Mouse (Mus musculus) kidney, embryonic 15.5 days (tissue): Measurements from ENCODE around the gene Cd3e. TPM values are rescaled to one million over a fixed set of nuclear protein-coding genes. Genes with fewer than 3 reads are reported as not detected.
"Not testable (repeated sequence)": the region's sequence is repeated elsewhere in the genome, so short reads cannot be mapped to it uniquely, and the experiment has no call there.

Experiments used
- ATAC-seq: fragments of 200-750 bp; cut with Nextera tagmentation; replicated peaks from 2 replicates; pipeline ENCODE4 v1.8.0; 2017; ENCODE audit warnings: moderate TSS enrichment; ENCODE audit not compliant: low FRiP score
- H3K27ac ChIP-seq: fragments of 300-500 bp; sonication (generic); 2 replicates; pipeline ENCODE4 v1.5.1; 2015; ENCODE audit warnings: mild to moderate bottlenecking, inconsistent platforms
- H3K27me3 ChIP-seq: fragments of 300-500 bp; sonication (generic); 2 replicates; pipeline ENCODE4 v1.6.1; 2015; ENCODE audit warnings: inconsistent platforms
- H3K36me3 ChIP-seq: fragments of 300-500 bp; sonication (generic); 2 replicates; pipeline ENCODE4 v1.6.1; 2015; ENCODE audit warnings: inconsistent platforms
- H3K4me1 ChIP-seq: fragments of 300-500 bp; sonication (generic); 2 replicates; pipeline ENCODE4 v1.6.1; 2015; ENCODE audit warnings: inconsistent platforms
- H3K4me2 ChIP-seq: fragments of 300-500 bp; sonication (generic); 2 replicates; pipeline ENCODE4 v1.6.1; 2015; ENCODE audit warnings: moderate library complexity, mild to moderate bottlenecking, inconsistent platforms
- H3K4me3 ChIP-seq: fragments of 300-500 bp; sonication (generic); replicated peaks from 2 replicates; pipeline ENCODE4 v1.5.1; 2015; ENCODE audit warnings: mild to moderate bottlenecking, inconsistent platforms
- H3K9ac ChIP-seq: fragments of 300-500 bp; sonication (generic); 2 replicates; pipeline ENCODE4 v1.6.1; 2015; ENCODE audit warnings: mild to moderate bottlenecking, inconsistent platforms
- H3K9me3 ChIP-seq: fragments of 300-500 bp; sonication (generic); replicated peaks from 2 replicates; pipeline ENCODE4 v1.6.1; 2016; ENCODE audit warnings: inconsistent platforms
- WGBS: fragments of 180-500 bp; shearing (Covaris S2); methylation state at CpG from one replicate; pipeline ENCODE4 v1.1.7; 2015; ENCODE audit warnings: mixed read lengths; 5-methylcytosine and 5-hydroxymethylcytosine counted together
- polyA plus RNA-seq: library from polyadenylated mRNA; unstranded; fragments of >200 nt; fragmentation: Nextera tagmentation; extraction: Ambion mirVana; gene quantifications from 2 replicates; pipeline ENCODE4 v1.2.1, GENCODE M21; 2015

The Cd3e gene
- polyA plus RNA-seq, 1 experiment from 2014 or later, result not detected

DNA sequence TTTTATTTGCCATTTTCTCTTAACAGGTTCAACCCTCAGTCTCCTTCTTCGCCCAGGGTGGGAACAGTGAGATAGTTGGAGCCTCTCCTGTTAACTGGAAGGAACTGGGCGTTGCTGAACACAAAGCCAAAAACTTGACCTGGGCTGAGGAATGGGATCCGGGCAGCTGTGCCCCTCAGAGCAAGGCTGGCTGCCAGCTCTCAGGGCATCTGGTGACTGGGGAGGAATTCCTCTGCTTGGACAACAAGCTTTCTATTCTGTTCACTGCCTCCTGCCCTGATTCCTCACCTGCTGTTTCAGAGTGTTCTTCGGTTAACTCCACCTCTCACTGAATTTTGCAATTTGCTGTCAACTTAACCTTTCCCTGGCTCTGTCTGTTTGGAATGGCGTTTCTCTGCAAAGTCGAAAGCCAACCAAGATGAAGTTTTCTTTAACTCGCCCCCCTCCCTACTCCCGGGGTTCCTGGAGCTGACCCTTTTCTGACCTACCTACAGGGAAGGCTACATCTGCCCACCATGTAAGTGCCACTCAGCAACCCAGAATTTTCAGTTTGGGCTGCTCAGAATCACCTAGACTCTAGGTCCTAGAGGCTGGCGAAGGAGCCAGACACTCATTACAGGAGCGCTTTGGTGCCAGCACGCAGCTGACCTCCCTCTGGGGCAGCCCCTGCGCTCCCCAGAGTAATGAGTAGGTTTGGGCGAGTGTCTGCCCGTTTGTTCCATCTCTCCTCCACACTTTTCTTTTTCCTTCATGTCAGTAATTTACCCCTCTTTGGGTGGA lies 30.8 kb upstream of the Cd3e start:
- H3K4me2 ChIP-seq, result peak overlapping the region; percentile 49
- H3K4me1 ChIP-seq, result peaks cover 42% of the 10 kb centered on the region
- peak overlapping the region; percentile 66 for H3K27ac ChIP-seq
- peak overlapping the region; percentile 23 for H3K4me3 ChIP-seq
- H3K9me3 ChIP-seq, result no peaks in the 10 kb centered on the region
- no peak overlapping the region for H3K9ac ChIP-seq
- H3K27me3 ChIP-seq, result peaks cover 67% of the 10 kb centered on the region
- H3K36me3 ChIP-seq, result no peaks in the 10 kb centered on the region
- WGBS, result 15% methylated on average over 14 of the region's 14 CpGs
- ATAC-seq, result no peak

DNA sequence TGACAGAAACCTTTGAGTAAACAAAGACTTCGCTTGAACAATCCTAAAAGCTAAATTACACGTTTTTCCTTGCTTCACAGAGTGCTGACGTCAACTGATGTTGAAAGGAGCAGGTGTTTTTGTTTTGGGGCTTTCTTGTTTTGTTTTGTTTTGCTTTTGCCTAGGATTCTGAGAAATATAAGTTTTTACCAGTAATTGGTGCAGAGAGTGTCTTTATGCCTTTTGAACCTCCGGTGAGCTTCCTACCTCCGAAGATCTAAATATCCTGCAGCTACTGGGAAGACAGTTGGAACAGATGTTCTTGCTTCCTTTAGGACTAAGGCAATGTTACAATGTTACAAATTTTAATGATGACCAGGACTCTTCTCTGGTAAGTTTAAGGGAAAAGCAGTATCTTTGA lies 30.1 kb upstream of the Cd3e start, which contains the start of gene Mpzl2:
Mpzl2 (plus strand) TSS at position 301 of the 400 bp plus-strand sequence.
- Histone ChIP-seq H3K27me3 (peaks cover 61% of the 10 kb centered on the region), H3K27ac (peak within 1 kb of the TSS; percentile 66), H3K9ac (no peak within 1 kb of the TSS), H3K4me1 (peaks cover 42% of the 10 kb centered on the region), H3K36me3 (no peaks in the 10 kb centered on the region), H3K4me3 (peak within 1 kb of the TSS; percentile 23), H3K9me3 (no peaks in the 10 kb centered on the region), H3K4me2 (peak within 1 kb of the TSS; percentile 49)
- WGBS, result 63% methylated on average over 5 of the region's 5 CpGs
- no peak for ATAC-seq

DNA sequence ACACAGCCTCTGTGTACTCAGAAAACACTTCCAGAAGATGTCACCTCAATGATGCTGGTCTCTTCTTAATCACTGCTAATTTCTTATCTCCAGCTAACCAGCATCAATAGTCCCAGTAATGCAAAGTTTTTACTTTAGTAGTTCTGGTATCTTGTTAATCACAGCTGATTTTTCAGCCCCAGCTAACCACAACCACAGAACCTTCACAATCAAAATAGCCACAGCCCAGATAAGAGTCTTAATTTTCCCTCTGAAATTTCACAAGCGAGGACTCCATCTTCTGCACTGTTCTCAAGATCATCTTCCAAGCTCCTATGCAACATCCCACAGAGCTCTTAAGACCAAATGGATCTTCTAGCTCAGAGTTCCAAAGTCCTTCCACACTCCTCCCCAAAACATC lies 28.4 kb upstream of the Cd3e start:
- WGBS, result 95% methylated on average over 1 of the region's 1 CpGs

DNA sequence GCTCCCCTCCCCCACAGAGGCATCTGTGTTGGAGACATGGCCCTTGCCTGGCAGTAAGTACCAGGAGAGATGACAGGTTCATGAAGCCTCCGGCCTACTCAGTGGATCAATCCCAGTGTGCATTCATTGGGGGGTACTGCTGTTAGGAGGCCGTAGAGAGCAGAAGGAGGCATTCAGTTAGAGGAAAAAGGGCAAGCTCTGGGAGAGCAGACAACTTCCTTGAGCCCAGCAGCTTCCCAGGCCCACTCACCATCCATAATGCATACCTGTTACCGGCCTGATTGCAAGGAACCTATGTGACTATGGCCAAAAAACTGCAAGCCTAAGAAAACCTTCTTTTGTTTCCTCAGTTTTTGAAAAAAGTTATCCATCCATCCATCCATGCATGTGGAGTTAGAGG lies 25.1 kb upstream of the Cd3e start:
- H3K4me3 ChIP-seq, result no peak overlapping the region
- no peak overlapping the region for H3K4me2 ChIP-seq
- H3K9ac ChIP-seq, result no peak overlapping the region
- H3K36me3 ChIP-seq, result no peaks in the 10 kb centered on the region
- H3K4me1 ChIP-seq, result no peaks in the 10 kb centered on the region
- no peaks in the 10 kb centered on the region for H3K9me3 ChIP-seq
- no peak overlapping the region for H3K27ac ChIP-seq
- no peak for ATAC-seq
- H3K27me3 ChIP-seq, result peaks cover 21% of the 10 kb centered on the region
- WGBS, result 85% methylated on average over 3 of the region's 3 CpGs

More for the DNA sequence above, 28.4 kb upstream of the Cd3e start:
- H3K36me3 ChIP-seq, ATAC-seq, H3K4me3 ChIP-seq, H3K4me2 ChIP-seq, H3K9me3 ChIP-seq, H3K9ac ChIP-seq, H3K27ac ChIP-seq: not testable (repeated sequence)
- Histone ChIP-seq H3K27me3 (peaks cover 47% of the 10 kb centered on the region), H3K4me1 (peaks cover 29% of the 10 kb centered on the region)

DNA sequence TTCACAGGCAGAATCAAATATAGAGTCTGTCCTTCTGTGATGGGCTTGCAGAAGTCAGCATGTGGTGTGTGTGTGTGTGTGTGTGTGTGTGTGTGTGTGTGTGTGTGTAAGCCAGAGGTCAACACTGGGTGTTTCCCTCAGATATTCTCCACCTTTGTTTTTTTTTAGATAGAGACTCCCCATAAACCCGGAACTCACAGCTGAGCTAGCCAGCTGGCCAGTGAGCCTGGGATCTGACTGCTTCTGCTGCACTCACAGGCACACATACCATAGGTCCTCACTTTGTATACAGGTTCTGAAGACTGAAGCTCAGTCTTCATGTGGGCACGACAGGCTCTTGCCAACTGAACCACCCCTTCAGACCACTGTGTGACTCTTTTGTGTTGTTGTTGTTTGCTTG lies 22.8 kb upstream of the Cd3e start:
- Histone ChIP-seq H3K27me3 (peaks cover 10% of the 10 kb centered on the region; the same call in 1 of the 2 replicates), H3K9me3 (no peaks in the 10 kb centered on the region), H3K9ac (no peak overlapping the region), H3K27ac (no peak overlapping the region), H3K4me1 (no peaks in the 10 kb centered on the region), H3K4me2 (no peak overlapping the region), H3K36me3 (no peaks in the 10 kb centered on the region), H3K4me3 (no peak overlapping the region)
- no peak for ATAC-seq
- WGBS, result 62% methylated on average over 2 of the region's 2 CpGs

DNA sequence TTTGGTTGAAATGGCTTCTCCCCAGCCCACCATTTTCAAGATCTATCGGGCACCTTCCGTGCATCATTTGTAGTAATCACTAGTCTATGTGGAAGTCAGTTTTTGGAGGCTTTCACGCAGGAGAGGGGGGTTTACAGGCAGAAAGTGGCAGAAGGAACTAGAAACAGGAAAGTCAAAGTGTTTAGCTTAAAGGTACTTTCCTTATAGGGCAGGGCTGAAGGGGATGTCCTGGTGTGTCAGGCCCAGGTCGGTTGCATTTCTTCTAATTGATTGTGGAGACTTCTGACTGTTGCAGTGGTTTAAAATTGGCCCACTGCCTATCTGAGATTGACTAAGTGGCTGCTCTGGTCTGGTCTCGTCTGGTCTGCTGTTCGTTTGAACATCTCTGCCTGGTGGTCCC lies 20.9 kb upstream of the Cd3e start:
- Histone ChIP-seq H3K9me3 (no peaks in the 10 kb centered on the region), H3K36me3 (no peaks in the 10 kb centered on the region), H3K4me2 (no peak overlapping the region), H3K4me3 (no peak overlapping the region), H3K4me1 (no peaks in the 10 kb centered on the region), H3K27me3 (peaks cover 18% of the 10 kb centered on the region; the same call in 1 of the 2 replicates), H3K27ac (no peak overlapping the region), H3K9ac (no peak overlapping the region)
- no peak for ATAC-seq
- WGBS, result 61% methylated on average over 6 of the region's 6 CpGs

DNA sequence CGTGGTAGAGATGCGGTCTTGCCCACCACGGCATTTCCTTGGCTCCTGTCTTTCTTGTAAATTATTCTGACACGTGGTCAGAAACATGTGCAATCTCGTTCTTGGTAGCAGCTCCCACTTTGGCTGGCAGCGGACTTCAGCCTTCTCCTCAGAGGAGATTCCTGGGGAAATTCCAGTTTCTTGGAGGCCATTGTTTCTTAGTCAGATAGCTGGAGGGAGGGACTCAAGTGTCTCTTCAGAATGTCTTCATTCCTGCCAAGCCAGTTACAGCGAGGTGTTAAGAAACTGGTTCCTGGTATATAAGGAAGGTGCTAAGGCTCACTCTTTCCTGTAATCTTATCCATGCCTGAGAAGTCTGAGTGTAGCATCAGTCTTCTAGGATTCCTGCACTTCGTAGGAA lies 17.9 kb upstream of the Cd3e start:
- peaks cover 18% of the 10 kb centered on the region; the same call in 1 of the 2 replicates for H3K27me3 ChIP-seq
- no peaks in the 10 kb centered on the region for H3K36me3 ChIP-seq
- no peak overlapping the region for H3K4me3 ChIP-seq
- no peak overlapping the region for H3K27ac ChIP-seq
- ATAC-seq, result no peak
- no peak overlapping the region for H3K4me2 ChIP-seq
- H3K9ac ChIP-seq, result no peak overlapping the region
- no peaks in the 10 kb centered on the region for H3K9me3 ChIP-seq
- no peaks in the 10 kb centered on the region for H3K4me1 ChIP-seq
- WGBS, result 67% methylated on average over 8 of the region's 8 CpGs

DNA sequence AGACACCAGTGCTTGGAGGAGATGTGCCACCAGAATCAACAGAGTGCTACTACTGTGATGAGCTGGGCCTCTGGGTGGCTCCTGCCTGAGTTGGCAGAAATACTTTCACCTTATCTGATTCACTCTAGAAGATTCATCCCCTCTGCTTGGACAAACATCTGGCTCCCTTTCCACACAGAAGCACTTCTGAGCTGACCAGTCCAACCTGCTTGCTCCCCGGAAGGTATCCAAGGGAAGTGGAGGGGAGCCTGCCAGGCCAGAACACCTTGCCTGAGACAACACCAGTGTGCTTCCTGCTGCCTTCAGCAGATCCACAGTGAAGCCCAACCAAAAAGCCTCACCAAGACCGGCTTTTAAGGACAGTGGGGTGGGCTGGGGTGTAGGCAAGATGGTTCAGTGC lies 14.8 kb upstream of the Cd3e start:
- H3K27ac ChIP-seq, result no peak overlapping the region
- 80% methylated on average over 2 of the region's 2 CpGs for WGBS
- no peaks in the 10 kb centered on the region for H3K9me3 ChIP-seq
- H3K4me3 ChIP-seq, result no peak overlapping the region
- H3K4me2 ChIP-seq, result no peak overlapping the region
- H3K9ac ChIP-seq, result no peak overlapping the region
- 0 out of 2 replicates have a peak, but pooled peaks cover 10% of the 10 kb centered on the region for H3K27me3 ChIP-seq
- ATAC-seq, result no peak
- H3K36me3 ChIP-seq, result no peaks in the 10 kb centered on the region
- no peaks in the 10 kb centered on the region for H3K4me1 ChIP-seq

DNA sequence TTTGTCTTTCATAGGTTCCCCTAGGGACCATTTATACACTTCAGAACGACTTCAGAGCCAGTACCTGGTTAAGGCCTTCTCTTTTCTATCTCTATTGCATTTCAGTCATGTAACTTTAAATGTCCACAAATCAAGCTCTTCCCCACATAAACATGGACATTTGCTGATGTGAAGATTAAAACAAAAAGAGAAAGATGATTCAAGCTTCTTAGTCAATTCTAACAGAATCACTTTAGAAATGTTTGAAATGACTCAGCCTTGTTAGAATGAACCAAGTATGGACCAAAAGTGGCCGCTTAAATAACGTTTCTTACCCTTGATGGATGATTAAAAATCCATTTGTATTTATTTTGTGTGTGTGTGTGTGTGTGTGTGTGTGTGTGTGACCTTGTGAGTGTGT lies 14.2 kb upstream of the Cd3e start:
- no peak for ATAC-seq
- no peak overlapping the region for H3K4me3 ChIP-seq
- whole genome bisulfite sequencing, result 62% methylated on average over 3 of the region's 3 CpGs
- no peak overlapping the region for H3K9ac ChIP-seq
- no peak overlapping the region for H3K4me2 ChIP-seq
- H3K9me3 ChIP-seq, result no peaks in the 10 kb centered on the region
- H3K27me3 ChIP-seq, result 0 out of 2 replicates have a peak, but pooled peaks cover 10% of the 10 kb centered on the region
- H3K4me1 ChIP-seq, result no peaks in the 10 kb centered on the region
- H3K36me3 ChIP-seq, result no peaks in the 10 kb centered on the region
- H3K27ac ChIP-seq, result no peak overlapping the region

DNA sequence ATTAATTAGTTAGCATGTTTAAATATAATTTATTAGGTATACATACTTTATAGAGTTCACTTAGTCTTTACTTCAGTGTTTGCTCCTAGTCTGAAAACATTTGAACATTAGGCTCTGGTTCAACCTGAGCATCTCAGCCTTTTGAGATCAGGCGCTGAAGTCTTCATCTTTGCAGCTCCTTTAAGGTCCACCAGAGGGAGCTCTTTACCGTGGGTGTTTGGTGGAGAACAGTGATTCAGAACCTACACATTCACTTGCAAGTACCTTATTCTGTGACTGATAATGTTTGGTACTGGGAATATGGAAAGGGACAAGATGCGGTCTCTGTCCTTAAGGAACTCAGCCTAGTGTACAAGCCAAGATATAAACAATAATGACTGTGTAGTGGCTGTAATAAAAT lies 13.4 kb upstream of the Cd3e start:
- no peak for ATAC-seq
- 11% methylated on average over 3 of the region's 3 CpGs for WGBS
- 0 out of 2 replicates have a peak, but pooled peaks cover 10% of the 10 kb centered on the region for H3K27me3 ChIP-seq
- H3K4me2 ChIP-seq, result no peak overlapping the region
- H3K9ac ChIP-seq, result no peak overlapping the region
- no peaks in the 10 kb centered on the region for H3K9me3 ChIP-seq
- H3K4me3 ChIP-seq, result no peak overlapping the region
- no peak overlapping the region for H3K27ac ChIP-seq
- H3K4me1 ChIP-seq, result no peaks in the 10 kb centered on the region
- H3K36me3 ChIP-seq, result no peaks in the 10 kb centered on the region

DNA sequence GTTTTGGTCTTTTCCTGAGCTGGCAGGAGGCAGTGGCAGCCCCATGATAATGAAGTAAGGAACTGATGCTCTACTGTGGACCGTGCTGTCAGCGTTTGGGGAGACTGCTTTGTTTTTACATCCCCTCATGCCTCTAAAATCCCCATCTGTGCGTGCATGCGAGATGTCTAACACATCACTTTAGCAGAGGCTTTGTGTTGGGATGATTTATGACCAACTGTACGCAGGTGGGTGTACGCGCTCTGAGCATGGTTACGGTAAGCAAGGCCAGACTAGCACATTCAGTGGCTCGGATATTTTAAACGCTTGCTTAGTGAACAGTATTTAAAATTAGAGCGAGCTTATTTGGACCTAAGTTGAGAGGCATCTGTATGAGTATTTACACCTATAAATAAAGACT lies 8.6 kb upstream of the Cd3e start:
- ATAC-seq, result no peak
- WGBS, result 73% methylated on average over 11 of the region's 11 CpGs
- Histone ChIP-seq H3K27ac (no peak overlapping the region), H3K36me3 (no peaks in the 10 kb centered on the region), H3K4me3 (no peak overlapping the region), H3K9ac (no peak overlapping the region), H3K9me3 (no peaks in the 10 kb centered on the region), H3K4me1 (no peaks in the 10 kb centered on the region), H3K27me3 (no peaks in the 10 kb centered on the region), H3K4me2 (no peak overlapping the region)

DNA sequence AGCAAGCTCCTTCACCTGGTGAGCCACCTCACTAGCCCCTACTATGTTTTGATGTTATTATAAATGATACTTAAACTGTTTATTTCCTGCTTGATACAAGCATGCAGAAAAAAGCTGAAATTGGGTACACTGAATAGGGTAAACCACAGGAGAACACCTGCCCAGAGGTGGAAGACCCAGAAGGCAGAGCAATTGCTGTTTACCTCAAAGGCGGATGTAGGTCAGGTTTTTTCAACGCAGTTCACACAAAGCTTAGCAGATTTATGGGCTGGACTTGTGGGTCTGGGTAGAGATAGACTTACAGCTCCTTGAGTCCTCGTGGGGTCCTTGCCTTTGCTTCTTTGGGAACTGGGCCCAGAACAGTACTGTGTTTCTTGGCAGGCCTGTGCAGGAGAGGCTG lies 6.4 kb upstream of the Cd3e start:
- 52% methylated on average over 3 of the region's 3 CpGs for WGBS
- no peak for ATAC-seq
- H3K27ac ChIP-seq, result no peak overlapping the region
- H3K27me3 ChIP-seq, result no peaks in the 10 kb centered on the region
- H3K9ac ChIP-seq, result no peak overlapping the region
- no peak overlapping the region for H3K4me3 ChIP-seq
- no peaks in the 10 kb centered on the region for H3K4me1 ChIP-seq
- H3K9me3 ChIP-seq, result no peaks in the 10 kb centered on the region
- H3K4me2 ChIP-seq, result no peak overlapping the region
- H3K36me3 ChIP-seq, result no peaks in the 10 kb centered on the region

DNA sequence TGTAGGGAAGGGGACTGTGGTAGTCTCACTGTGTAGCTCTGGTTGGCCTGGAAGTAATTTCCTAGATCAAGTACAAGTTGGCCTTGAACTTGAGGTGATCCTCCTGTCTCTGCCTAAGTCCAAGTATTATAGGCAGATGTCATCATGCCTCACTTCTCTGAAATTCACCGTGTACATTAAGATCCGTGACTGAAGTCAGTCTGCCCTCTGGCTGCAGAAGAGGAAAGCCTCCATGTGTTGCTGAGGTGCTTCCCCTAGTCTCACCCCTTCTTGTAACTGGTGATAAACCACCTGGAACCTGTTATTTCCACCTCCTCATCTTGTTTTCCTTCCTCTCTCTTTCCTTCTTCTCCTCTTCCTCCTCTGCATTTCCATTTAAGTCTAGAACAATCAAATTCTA lies 5.5 kb upstream of the Cd3e start:
- Histone ChIP-seq H3K4me1 (no peaks in the 10 kb centered on the region), H3K27ac (no peak overlapping the region), H3K4me3 (no peak overlapping the region), H3K9ac (no peak overlapping the region), H3K9me3 (no peaks in the 10 kb centered on the region), H3K4me2 (no peak overlapping the region), H3K36me3 (no peaks in the 10 kb centered on the region), H3K27me3 (no peaks in the 10 kb centered on the region)
- no peak for ATAC-seq
- 43% methylated on average over 2 of the region's 2 CpGs for WGBS
